Mouse (Mus musculus) retina, postnatal 1 day (tissue): ENCODE measurements around the gene Prr15l.

Experiments used
- DNase-seq: peaks from one replicate; pipeline ENCODE4 v3.0.0-alpha.2; 2012

Prr15l gene

GRCm38 (mm10) chr11:96924861-96925260 lies 3.0 kb upstream of the Prr15l start:
- no peak for DNase-seq

- no peak for DNase-seq
Observed at GRCm38 (mm10) chr11:96925469-96926148, 2.3 kb upstream of the Prr15l start.

- no peak for DNase-seq
Observed at GRCm38 (mm10) chr11:96926587-96926986, 1.3 kb upstream of the Prr15l start.

DNA sequence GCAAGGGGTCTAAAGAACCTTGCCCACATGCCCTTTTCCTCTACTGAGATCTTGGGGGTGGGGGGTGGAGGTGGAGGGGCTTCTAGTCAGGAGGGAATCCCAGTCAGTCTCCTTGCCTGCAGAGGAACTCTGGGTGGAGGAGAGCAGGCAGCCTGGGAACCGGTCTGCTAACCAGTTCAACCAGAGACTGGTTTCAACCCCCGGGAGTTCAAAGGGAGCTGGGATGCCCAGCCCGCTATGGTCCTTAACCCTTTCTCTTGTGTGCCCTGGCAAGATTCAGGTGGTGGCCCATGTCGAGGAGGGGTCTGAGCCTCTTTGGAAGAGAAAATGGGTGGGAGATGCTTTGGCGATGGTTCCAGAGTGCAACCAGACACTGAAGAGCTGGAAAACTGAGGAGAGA lies 787 bp downstream of the Prr15l start:
- DNase-seq: no peak

DNA sequence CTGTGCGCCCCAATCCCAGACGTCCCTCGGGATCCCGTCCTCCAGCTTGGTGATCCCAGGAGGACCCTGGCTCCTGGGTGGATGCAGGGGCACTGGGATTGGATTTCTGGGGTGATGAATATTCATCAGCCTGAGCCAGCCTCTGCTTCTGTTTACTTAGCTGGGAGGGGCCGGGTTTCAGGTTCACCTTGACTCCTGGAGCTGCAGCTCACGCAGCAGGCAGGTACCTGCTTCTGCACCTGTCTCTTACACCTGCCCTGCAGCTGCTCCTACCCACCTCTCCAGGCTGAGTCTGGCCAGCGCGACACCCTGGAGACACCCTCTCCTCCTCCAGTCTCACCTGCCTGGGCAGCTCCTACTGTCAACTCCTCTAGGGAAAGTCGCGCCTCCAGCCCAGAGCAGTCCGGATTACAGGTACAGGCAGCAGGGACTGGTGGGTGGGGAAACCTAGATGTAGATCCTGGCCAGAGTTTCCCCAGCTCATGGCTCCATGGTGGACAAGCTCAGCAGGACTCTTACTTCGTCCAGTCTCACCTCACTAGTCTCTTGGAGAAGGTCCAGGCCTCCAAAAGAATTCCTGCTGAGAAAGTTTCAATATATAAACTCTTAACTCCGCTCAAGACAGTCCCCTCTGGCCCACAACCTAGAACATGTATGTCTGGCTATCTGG lies 1.3 kb downstream of the Prr15l start:
- DNase-seq: no peak

GRCm38 (mm10) chr11:96929766-96930331 lies 1.9 kb downstream of the Prr15l start:
- no peak for DNase-seq

GRCm38 (mm10) chr11:96931327-96932062 lies 3.6 kb downstream of the Prr15l start:
- no peak for DNase-seq

- no peak for DNase-seq
Observed at GRCm38 (mm10) chr11:96933562-96934276, 5.8 kb downstream of the Prr15l start.

- DNase-seq: peak; percentile 92
Observed at GRCm38 (mm10) chr11:96934921-96935356, 7.0 kb downstream of the Prr15l start.

DNA sequence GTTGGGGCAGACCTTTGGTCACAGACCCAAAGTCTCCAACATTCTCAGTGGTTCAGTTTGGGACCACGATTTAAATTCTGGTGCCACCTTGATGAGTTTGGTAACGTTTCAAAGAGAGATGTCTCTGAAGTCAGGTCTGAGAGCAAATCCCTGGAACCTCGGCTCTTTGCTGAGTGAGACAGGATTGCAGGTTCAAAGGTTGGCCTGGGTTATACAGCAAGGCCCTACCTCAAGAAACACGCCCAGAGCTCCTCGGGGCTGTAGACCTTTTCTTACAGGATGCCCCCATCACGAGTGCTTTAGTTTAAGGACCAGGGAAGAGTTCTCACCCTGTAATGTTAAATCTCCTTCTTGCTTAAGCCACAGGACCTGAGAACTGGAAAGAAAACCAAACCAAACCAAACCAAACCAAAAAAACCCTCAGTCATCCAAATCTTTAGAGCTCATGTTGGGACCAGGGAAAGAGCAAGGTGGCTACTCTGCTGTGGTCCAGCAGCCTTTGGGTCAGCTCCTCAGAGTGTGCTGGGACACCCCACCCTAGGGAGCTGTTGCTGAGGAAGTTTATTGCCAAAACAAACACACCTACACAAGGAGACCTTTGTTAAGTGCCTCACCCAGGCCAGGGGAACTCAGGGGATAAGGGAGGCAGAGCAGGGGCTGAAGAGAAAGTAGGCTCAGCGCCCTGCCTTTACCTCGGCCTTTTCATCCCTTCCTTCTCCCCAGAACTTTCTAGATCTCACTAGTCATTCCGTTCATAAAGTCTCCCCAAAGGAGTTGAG lies 8.2 kb downstream of the Prr15l start:
- no peak for DNase-seq

DNA sequence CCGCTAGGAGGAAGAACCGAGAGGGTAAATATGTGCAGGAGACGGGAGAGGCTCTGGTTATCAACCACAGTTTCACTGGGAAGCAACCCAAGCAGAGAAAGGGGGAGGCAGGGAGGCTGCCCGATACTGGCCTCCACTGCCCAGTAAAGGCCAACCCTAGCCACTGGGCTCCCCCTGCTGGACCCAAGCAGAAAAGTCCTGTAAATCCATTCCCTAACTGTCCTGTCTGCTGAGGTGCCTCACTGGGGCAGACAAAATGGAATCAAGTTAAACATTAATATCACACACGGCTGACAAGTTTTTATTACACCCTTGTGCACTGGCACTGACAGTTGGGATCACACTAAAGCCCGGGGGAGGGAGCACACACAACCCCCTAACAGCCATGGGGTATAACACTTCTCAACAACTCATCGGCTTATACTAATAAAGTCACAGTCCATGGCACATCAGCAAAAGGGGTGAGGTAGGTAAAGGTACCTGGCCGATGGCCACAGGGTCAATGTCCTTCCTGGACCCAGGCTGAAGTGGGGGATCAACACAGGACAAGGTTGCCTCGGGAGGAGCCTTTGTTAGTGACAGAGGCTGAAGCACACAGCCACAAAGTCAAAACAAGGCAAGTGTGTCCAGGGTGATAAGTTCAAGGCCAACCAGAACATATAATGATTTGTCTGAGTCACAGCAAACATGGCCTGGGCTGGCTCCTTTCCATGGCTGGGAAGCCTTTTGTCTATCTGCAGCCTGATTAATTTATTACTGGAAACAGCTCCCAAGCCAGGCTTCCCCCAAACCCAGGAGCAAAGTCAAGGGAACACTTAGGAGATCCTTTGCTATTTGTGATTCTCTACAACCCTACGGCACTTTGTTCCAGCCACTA lies 9.9 kb downstream of the Prr15l start:
- peak; percentile 53 for DNase-seq

GRCm38 (mm10) chr11:96938426-96938800 lies 10.5 kb downstream of the Prr15l start:
- no peak for DNase-seq

DNA sequence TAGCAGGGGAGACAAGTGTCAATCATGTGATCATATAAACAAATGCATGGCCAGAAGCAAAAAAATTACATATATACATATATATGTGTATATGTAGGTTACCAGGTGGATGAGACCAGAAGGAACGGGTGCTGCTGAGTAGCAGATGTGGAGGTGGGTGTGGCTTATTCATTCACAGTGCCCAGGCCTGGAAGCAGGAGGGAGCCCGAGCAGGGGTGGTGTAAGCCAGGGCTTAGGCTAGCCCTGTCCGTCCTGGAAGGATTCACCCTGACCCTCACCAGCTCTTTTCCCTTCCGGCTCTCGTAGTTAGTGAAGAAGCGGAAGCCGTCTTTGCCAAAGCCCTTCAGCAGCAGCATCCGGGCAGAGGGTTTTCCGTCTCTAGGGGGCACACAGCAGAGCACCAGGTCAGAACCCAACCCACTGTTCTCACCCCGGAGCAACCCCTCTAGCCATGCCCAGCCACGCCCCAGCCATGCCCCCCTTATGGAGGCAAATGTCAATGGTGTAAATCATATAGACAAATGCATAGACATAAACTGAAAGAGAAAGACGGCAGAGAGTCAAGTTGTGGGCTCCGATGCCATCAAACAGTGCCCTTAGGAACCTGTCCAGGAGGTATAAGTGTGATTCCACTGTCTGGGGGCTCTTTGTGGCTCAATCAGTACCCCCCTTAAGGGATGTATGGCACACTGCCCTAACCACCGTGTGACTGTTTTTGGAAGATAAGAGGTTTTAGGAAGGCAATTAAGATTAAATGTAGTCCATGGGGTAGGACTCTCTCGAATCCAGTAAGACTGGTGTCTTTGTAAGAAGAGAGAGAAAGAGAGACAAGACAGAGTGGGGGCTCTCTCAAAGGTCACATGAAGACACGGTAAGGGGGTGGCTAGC lies 12.9 kb downstream of the Prr15l start:
- DNase-seq: no peak

DNA sequence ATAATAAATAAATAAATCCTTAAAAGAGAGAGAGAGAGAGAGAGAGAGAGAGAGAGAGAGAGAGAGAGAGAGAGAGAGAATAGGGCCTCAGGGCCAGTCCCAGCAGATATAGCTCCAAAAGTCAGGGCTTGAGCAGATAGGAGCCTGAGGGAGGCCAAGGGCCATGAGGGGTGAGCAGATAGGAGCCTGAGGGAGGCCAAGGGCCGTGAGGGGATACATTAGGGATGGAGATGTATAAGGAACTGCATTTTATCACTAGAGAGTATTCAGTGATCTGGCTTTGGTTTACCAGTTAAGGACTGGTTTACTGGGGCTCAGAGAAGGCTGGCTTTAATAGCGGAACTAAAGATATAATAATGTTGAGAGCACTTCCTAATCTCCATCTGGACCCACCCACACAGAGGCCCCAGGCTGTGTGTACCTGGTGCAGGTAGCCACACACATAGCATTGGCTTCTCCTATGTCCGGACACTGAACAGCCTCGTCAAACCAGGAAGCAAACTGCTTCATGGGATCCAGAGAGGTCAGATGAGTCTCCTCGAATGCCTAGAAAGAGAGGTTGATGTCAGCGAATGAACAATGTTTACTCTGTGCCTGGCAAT lies 14.2 kb downstream of the Prr15l start:
- DNase-seq: no peak

GRCm38 (mm10) chr11:96943746-96944304 lies 15.9 kb downstream of the Prr15l start, which contains the start of gene Pnpo:
Gene Pnpo, minus strand, starts transcription at chr11:96943986.
- DNase-seq: peak; percentile 96

DNA sequence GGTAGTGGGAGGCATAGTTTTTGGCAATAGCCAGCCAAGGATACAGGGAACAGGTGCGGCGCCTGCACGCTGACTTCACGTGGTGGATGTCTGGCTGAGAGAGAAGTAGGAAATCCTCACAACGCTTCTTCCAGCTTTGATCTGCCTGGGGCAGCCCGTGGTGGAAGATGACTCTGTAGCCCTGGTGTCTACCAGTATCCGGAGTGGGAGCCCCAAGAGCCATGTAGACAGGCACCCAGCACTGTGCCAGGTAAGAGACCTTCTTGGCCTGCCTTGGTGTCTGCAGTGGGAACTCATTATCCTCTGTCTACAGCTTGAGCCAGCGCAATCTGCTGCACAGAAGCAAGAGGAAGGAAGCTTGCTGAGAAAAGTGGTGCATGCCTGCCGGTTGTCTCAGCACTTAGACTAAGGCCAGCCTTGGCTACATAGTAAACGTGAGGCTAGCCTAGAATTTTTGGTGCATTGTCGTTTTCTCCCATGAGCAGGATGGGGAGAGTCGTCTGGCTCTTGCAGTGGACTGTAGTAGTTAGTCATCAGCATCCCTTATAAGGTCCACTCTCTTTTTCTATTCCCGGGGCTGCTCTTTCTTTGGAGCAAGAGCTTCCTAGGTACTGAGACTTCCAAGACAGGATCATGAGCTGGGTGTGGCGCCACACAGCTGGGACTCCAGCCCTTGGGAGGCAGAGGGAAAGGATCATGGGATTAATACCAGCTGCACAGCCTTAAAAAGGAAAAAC lies 17.1 kb downstream of the Prr15l start:
- no peak for DNase-seq

DNA sequence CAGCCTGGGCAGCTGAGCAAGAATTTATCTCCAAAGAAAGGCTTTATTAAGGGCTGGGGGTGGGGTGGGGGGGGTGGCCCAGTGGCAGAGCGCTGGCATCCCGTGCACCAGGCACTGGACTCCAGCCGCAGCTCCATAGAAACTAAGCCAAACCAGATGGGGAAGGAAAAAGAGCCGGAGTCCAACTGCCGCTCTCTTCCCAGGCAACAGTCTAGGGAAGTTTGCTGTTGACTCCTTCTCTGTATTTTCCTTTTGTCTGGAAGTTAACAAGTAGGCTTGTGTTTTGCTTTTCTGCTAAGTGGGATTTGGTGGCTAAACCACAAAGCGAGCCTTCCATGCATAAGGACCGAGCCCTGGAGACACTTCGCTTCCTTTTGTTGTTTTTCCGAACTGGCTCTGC lies 18.6 kb downstream of the Prr15l start:
- no peak for DNase-seq

DNA sequence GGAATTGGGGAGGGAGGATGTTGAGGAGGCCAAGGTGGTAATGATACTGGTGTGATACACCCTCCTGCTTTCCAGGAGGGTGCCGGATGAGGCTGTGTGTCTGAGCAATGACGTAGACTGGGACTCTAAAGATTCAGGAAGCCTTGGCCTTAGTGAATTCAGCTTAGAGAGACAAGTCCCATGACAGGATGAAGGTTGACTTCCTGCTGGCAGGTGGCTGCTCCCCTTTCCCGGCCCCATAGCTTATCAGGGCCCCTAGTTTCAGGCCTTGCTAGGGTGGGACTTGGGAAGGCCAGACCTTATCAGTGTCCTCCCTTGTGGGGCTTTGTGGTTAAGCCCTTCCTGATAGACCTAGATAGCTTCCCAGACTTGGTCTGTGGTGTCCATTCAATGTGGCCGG lies 19.9 kb downstream of the Prr15l start:
- DNase-seq: no peak
